Mouse (Mus musculus): ENCODE measurements around the gene Zscan18. TPM values are rescaled to one million over a fixed set of nuclear protein-coding genes. Genes with fewer than 3 reads are reported as not detected.

Gene Zscan18
- polyA plus RNA-seq, 1 experiment from 2014 or later = 6.0 TPM

- Histone ChIP-seq H3K4me1 (no peaks in the 10 kb centered on the region), H3K4me3 (no peak overlapping the region), H3K27ac (no peak overlapping the region), H3K9me3 (no peaks in the 10 kb centered on the region), H3K4me2 (no peak overlapping the region), H3K36me3 (no peaks in the 10 kb centered on the region), H3K9ac (no peak overlapping the region), H3K27me3 (no peaks in the 10 kb centered on the region)
- ATAC-seq (ENCODE audit: borderline replicate concordance, extremely low read depth, low FRiP score, low TSS enrichment) = no peak
- WGBS = 20% methylated on average over 5 of the region's 5 CpGs
Measured at GRCm38 (mm10) chr7:12788025-12788424, 15.4 kb downstream of the Zscan18 start.

DNA sequence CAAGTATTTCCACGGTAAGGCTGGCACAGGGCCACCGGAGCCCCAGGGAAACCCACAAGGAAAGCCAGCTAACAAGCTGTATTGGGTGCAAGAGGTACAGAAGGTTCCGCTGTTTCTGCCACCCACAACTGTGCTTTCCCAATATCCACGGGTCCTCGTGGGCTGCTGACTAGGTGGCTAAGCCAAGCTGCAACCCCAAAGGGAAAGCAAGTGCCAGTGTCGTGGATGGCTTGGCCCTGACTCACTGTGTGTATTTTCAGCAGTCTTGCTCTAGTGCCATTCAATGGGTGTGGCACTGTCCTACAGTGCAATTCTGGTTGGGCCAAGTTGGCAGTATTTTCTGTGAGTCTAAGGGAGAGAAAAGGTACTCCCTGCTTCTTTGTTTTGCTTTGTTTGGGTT lies 16.1 kb downstream of the Zscan18 start:
- no peaks in the 10 kb centered on the region for H3K9me3 ChIP-seq
- no peak overlapping the region for H3K27ac ChIP-seq
- no peak overlapping the region for H3K9ac ChIP-seq
- H3K4me2 ChIP-seq = no peak overlapping the region
- H3K4me1 ChIP-seq = no peaks in the 10 kb centered on the region
- ATAC-seq (ENCODE audit: borderline replicate concordance, extremely low read depth, low FRiP score, low TSS enrichment) = no peak
- H3K27me3 ChIP-seq = no peaks in the 10 kb centered on the region
- no peak overlapping the region for H3K4me3 ChIP-seq
- H3K36me3 ChIP-seq = no peaks in the 10 kb centered on the region
- 72% methylated on average over 6 of the region's 6 CpGs for WGBS

DNA sequence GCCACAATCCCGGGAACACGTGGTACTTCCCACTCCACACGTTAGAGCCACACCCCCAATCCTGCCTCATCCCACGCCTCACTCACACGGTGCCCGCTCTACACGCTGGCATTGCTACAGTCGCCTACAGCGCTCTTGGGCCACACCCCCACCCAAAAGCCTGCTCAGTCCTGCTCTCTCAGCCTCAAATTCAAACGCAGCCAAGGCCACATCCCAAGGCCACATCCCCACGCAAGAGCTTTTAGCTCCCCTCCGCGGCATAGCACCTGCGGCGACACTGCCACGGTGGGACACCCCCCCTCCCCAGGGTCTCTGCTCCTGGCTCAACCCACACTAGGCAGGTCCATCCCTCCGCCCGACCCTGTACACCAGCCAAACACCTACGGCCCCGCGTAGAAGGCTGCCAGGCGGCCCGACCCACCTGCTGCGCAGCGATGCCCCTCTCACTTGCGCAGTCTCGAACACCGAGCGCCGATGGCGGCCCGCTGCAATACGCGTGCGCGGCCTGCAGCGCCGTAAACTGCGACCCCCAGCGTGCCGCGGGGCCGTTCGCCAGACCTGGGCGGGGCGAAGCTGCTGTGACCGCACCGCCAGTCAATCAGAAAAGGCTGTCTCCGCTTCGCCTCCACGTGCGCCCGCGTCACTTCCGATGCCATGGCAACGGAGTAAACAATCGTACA lies 23.1 kb downstream of the Zscan18 start:
- peak overlapping the region; percentile 55 for H3K9ac ChIP-seq
- peak overlapping the region; percentile 96 for H3K4me2 ChIP-seq
- ATAC-seq (ENCODE audit: borderline replicate concordance, extremely low read depth, low FRiP score, low TSS enrichment) = peak; percentile 90
- peaks cover under 1% of the 10 kb centered on the region; the same call in 1 of the 2 replicates for H3K36me3 ChIP-seq
- H3K4me1 ChIP-seq = peaks cover 10% of the 10 kb centered on the region
- no peaks in the 10 kb centered on the region for H3K27me3 ChIP-seq
- WGBS = under 1% methylated on average over 57 of the region's 57 CpGs
- no peaks in the 10 kb centered on the region for H3K9me3 ChIP-seq
- H3K27ac ChIP-seq = no peak overlapping the region
- peak overlapping the region; percentile 63 for H3K4me3 ChIP-seq

DNA sequence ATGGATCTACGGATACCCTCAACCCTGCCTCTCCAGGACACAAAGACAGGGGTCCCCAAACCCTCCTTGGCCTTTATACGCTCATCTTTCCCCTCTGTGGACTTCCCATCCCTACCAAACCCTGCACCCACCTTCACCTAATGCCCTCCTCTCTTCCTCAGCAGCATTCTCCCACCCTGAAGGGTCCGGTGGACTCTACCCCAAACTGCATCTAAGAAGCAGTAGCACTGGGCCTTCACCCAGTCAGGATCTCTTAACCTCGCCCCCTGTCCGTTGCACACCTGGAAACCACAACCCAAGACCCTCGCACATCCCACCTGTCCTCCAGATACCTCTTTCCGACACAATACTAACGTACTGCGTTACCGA lies 23.7 kb downstream of the Zscan18 start:
- peak overlapping the region; percentile 96 for H3K4me2 ChIP-seq
- WGBS = 15% methylated on average over 10 of the region's 10 CpGs

GRCm38 (mm10) chr7:12779141-12779540 lies 24.3 kb downstream of the Zscan18 start:
- H3K36me3 ChIP-seq = peaks cover 11% of the 10 kb centered on the region
- no peak for ATAC-seq (ENCODE audit: borderline replicate concordance, extremely low read depth, low FRiP score, low TSS enrichment)
- no peaks in the 10 kb centered on the region for H3K27me3 ChIP-seq
- peaks cover 10% of the 10 kb centered on the region for H3K4me1 ChIP-seq
- H3K9me3 ChIP-seq = no peaks in the 10 kb centered on the region
- H3K9ac ChIP-seq = no peak overlapping the region
- no peak overlapping the region for H3K4me3 ChIP-seq
- H3K27ac ChIP-seq = no peak overlapping the region
- WGBS = 76% methylated on average over 5 of the region's 5 CpGs
- H3K4me2 ChIP-seq = peak overlapping the region; percentile 96; the same call in 1 of the 2 replicates

More for the DNA sequence above, 23.7 kb downstream of the Zscan18 start:
- no peaks in the 10 kb centered on the region for H3K27me3 ChIP-seq
- peak overlapping the region; percentile 63 for H3K4me3 ChIP-seq
- peak overlapping the region; percentile 55 for H3K9ac ChIP-seq
- H3K4me1 ChIP-seq = peaks cover 10% of the 10 kb centered on the region
- ATAC-seq (ENCODE audit: borderline replicate concordance, extremely low read depth, low FRiP score, low TSS enrichment) = no peak; the same call in 1 of the 2 replicates
- no peaks in the 10 kb centered on the region for H3K9me3 ChIP-seq
- no peak overlapping the region for H3K27ac ChIP-seq
- H3K36me3 ChIP-seq = peaks cover 6% of the 10 kb centered on the region

DNA sequence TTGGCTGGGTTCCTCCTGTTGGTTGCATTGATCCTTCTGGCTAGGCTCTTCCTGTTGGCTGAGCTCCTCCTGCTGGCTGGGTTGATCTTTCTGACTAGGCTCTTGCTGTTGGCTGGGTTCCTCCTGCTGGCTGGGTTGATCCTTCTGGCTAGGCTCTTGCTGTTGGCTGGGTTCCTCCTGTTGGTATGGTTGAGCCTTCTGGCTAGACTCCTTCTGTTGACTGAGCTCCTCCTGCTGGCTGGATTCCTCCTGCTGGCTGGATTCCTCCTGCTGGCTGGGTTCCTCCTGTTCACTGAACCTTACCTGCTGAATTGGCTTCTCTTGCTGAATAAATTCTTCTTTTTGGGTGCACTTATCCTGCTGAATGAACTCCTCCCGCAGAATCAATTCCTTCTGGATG lies 28.8 kb downstream of the Zscan18 start:
- WGBS = 87% methylated on average over 1 of the region's 1 CpGs
- no peak for ATAC-seq (ENCODE audit: borderline replicate concordance, extremely low read depth, low FRiP score, low TSS enrichment)
- no peaks in the 10 kb centered on the region for H3K9me3 ChIP-seq
- peaks cover 15% of the 10 kb centered on the region for H3K36me3 ChIP-seq
- no peaks in the 10 kb centered on the region for H3K27me3 ChIP-seq
- H3K27ac ChIP-seq = no peak overlapping the region
- no peak overlapping the region for H3K4me3 ChIP-seq
- no peak overlapping the region for H3K4me2 ChIP-seq
- H3K4me1 ChIP-seq = peaks cover 3% of the 10 kb centered on the region; the same call in 1 of the 2 replicates
- no peak overlapping the region for H3K9ac ChIP-seq

DNA sequence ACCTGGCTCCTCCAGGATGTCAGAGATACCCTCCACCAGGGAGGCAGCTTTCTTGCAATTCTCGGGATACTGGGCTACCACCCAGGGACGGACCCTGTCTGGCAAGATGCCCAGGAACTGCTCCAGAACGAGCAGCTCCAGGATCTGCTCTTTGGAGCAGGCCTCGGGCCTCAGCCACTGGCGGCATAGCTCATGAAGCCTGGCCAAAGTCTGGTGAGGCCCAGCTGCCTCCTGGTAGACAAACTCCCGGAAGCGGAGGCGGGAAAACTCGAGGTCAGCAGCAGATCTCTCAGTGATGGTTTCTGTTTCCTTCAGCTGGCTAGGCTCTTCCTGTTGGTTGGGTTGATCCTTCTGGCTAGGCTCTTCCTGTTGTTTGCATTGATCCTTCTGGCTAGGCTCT lies 29.3 kb downstream of the Zscan18 start:
- Histone ChIP-seq H3K4me3 (no peak overlapping the region), H3K9me3 (no peaks in the 10 kb centered on the region), H3K4me2 (no peak overlapping the region), H3K36me3 (peaks cover 19% of the 10 kb centered on the region), H3K27me3 (no peaks in the 10 kb centered on the region), H3K27ac (no peak overlapping the region), H3K9ac (no peak overlapping the region), H3K4me1 (no peaks in the 10 kb centered on the region)
- 80% methylated on average over 9 of the region's 9 CpGs for WGBS
- ATAC-seq (ENCODE audit: borderline replicate concordance, extremely low read depth, low FRiP score, low TSS enrichment) = no peak

- H3K36me3 ChIP-seq = no peaks in the 10 kb centered on the region
- no peak for ATAC-seq (ENCODE audit: borderline replicate concordance, extremely low read depth, low FRiP score, low TSS enrichment)
- H3K9ac ChIP-seq = no peak overlapping the region
- no peak overlapping the region for H3K27ac ChIP-seq
- 70% methylated on average over 24 of the region's 24 CpGs for WGBS
- peak overlapping the region; percentile 27; the same call in 1 of the 2 replicates for H3K4me2 ChIP-seq
- H3K4me3 ChIP-seq = no peak overlapping the region
- no peaks in the 10 kb centered on the region for H3K9me3 ChIP-seq
- H3K27me3 ChIP-seq = no peaks in the 10 kb centered on the region
- H3K4me1 ChIP-seq = no peaks in the 10 kb centered on the region
Measured at GRCm38 (mm10) chr7:12749431-12750198, 53.8 kb downstream of the Zscan18 start.

- no peaks in the 10 kb centered on the region for H3K4me1 ChIP-seq
- no peaks in the 10 kb centered on the region for H3K27me3 ChIP-seq
- no peak within 1 kb of the TSS for H3K4me3 ChIP-seq
- ATAC-seq (ENCODE audit: borderline replicate concordance, extremely low read depth, low FRiP score, low TSS enrichment) = no peak
- H3K4me2 ChIP-seq = no peak within 1 kb of the TSS
- H3K27ac ChIP-seq = no peak within 1 kb of the TSS
- H3K9ac ChIP-seq = no peak within 1 kb of the TSS
- no peaks in the 10 kb centered on the region for H3K9me3 ChIP-seq
- WGBS = 32% methylated on average over 1 of the region's 1 CpGs
- no peaks in the 10 kb centered on the region for H3K36me3 ChIP-seq
Measured at GRCm38 (mm10) chr7:12734904-12735303, 68.5 kb downstream of the Zscan18 start, which contains the start of gene Vmn2r56. Gene Vmn2r56 (minus strand): TSS chr7:12735004.

Other genes starting within 250 kb of the Zscan18 start
- gene Vmn2r53, start 194.8 kb downstream of the Zscan18 start, polyA plus RNA-seq (2015; fragmentation: Nextera tagmentation; extraction: Ambion mirVana) = not detected in 2 replicates
- not detected in 2 replicates for gene Vmn2r54, start 163.3 kb downstream of the Zscan18 start, polyA plus RNA-seq (2015; fragmentation: Nextera tagmentation; extraction: Ambion mirVana)
- not detected in 2 replicates for gene Vmn2r55, start 118.6 kb downstream of the Zscan18 start, polyA plus RNA-seq (2015; fragmentation: Nextera tagmentation; extraction: Ambion mirVana)
- not detected in 2 replicates for gene Vmn2r56, start 68.6 kb downstream of the Zscan18 start, polyA plus RNA-seq (2015; fragmentation: Nextera tagmentation; extraction: Ambion mirVana)
- gene Zfp329, start 15.2 kb upstream of the Zscan18 start, polyA plus RNA-seq (2015; fragmentation: Nextera tagmentation; extraction: Ambion mirVana) = 12.5 and 14.2 TPM in 2 replicates
- gene Zfp110, start 31.1 kb upstream of the Zscan18 start, polyA plus RNA-seq (2015; fragmentation: Nextera tagmentation; extraction: Ambion mirVana) = 40.0 and 48.4 TPM in 2 replicates
- gene Zfp128, start 77.5 kb upstream of the Zscan18 start, polyA plus RNA-seq (2015; fragmentation: Nextera tagmentation; extraction: Ambion mirVana) = 4.9 and 5.2 TPM in 2 replicates
- gene Zscan22, start 94.2 kb upstream of the Zscan18 start, polyA plus RNA-seq (2015; fragmentation: Nextera tagmentation; extraction: Ambion mirVana) = 16.1 and 17.1 TPM in 2 replicates
- gene Rps5, start 118.7 kb upstream of the Zscan18 start, polyA plus RNA-seq (2015; fragmentation: Nextera tagmentation; extraction: Ambion mirVana) = 1,008 and 1,109 TPM in 2 replicates
- 0.98 and 1.3 TPM in 2 replicates for gene Rnf225, start 123.8 kb upstream of the Zscan18 start, polyA plus RNA-seq (2015; fragmentation: Nextera tagmentation; extraction: Ambion mirVana)
- gene Zfp324, start 162.2 kb upstream of the Zscan18 start, polyA plus RNA-seq (2015; fragmentation: Nextera tagmentation; extraction: Ambion mirVana) = 10.9 and 11.0 TPM in 2 replicates
- 9.7 and 10.5 TPM in 2 replicates for gene Zfp446, start 174.2 kb upstream of the Zscan18 start, polyA plus RNA-seq (2015; fragmentation: Nextera tagmentation; extraction: Ambion mirVana)
- gene Slc27a5, start 194.6 kb upstream of the Zscan18 start, polyA plus RNA-seq (2015; fragmentation: Nextera tagmentation; extraction: Ambion mirVana) = 0.09 TPM in 1 of 2 replicates, not detected in the other
- gene Trim28, start 195.5 kb upstream of the Zscan18 start, polyA plus RNA-seq (2015; fragmentation: Nextera tagmentation; extraction: Ambion mirVana) = 294 and 302 TPM in 2 replicates
- 24.8 and 27.8 TPM in 2 replicates for gene Zbtb45, start 206.4 kb upstream of the Zscan18 start, polyA plus RNA-seq (2015; fragmentation: Nextera tagmentation; extraction: Ambion mirVana)
- 138 and 140 TPM in 2 replicates for gene Chmp2a, start 231.2 kb upstream of the Zscan18 start, polyA plus RNA-seq (2015; fragmentation: Nextera tagmentation; extraction: Ambion mirVana)
- 114 and 122 TPM in 2 replicates for gene Ube2m, start 234.6 kb upstream of the Zscan18 start, polyA plus RNA-seq (2015; fragmentation: Nextera tagmentation; extraction: Ambion mirVana)

Measured in lung, embryonic 15.5 days (tissue).